Mouse (Mus musculus) lung, adult 2 months (tissue): ENCODE data around the gene Actn3.

Experiments
- CTCF ChIP-seq: fragments of 200-500 bp; IDR thresholded peaks from 2 replicates; pipeline ENCODE4 v1.5.1; 2011; ENCODE audit warnings: mild to moderate bottlenecking, low read length, control low read depth; ENCODE audit not compliant: insufficient read depth
- POLR2A ChIP-seq: fragments of 200-500 bp; IDR thresholded peaks from 2 replicates; pipeline ENCODE4 v1.6.1; 2011; ENCODE audit warnings: low read depth, mild to moderate bottlenecking, control low read depth, low read length, borderline replicate concordance; ENCODE audit errors: extremely low read depth

GRCm38 (mm10) chr19:4839149-4839548 lies 38.6 kb downstream of the Actn3 start, which contains the start of the genes Ccs and Ccdc87:
- no peak for TF ChIP-seq CTCF
- TF ChIP-seq POLR2A = peak; percentile 91; the same call in 1 of the 2 replicates
